Mouse (Mus musculus) activated CD4-positive, CD25-positive, alpha-beta regulatory T cell, adult 4 months (primary cell): ENCODE data around the gene Kcnt1. TPM values are rescaled to one million over a fixed set of nuclear protein-coding genes. Genes with fewer than 3 reads are reported as not detected.

Source experiments
- ATAC-seq: one replicate; pipeline ENCODE4 v1.8.0; 2017
- polyA plus RNA-seq, 2 experiments: library from polyadenylated mRNA; unstranded; fragments of 100-300 nt; shearing (Covaris generic); gene quantifications; one replicate each; pipeline ENCODE4 v1.2.1; 2017

Gene Kcnt1
- polyA plus RNA-seq, 2 experiments from 2014 or later, result 0.34 TPM; not detected in 1

GRCm38 (mm10) chr2:25878516-25878915, 15.0 kb downstream of the Kcnt1 start:
- no peak for ATAC-seq

GRCm38 (mm10) chr2:25879061-25879460, 15.5 kb downstream of the Kcnt1 start:
- ATAC-seq, result no peak

DNA sequence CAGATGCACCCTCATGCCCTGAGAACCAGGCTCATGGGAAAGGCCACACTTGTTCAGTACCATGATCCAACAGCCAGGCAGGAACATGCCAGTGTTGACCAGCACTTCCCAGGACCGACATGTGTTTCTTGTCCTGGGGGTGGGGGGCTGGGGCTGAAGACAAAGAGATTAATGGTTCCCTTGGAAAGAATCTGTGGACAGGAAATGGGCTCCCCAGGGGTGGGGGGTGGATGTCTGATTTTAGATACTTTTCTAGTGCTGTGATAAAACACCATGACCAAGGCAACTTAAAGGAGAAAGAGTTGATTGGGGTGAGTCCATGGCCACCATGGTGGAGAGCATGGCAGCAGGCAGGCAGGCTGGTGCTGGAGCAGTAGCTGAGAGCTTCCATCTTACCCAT, 18.7 kb downstream of the Kcnt1 start:
- ATAC-seq, result no peak

GRCm38 (mm10) chr2:25884756-25885155, 21.2 kb downstream of the Kcnt1 start:
- no peak for ATAC-seq

- ATAC-seq, result no peak
These were observed 23.7 kb downstream of the Kcnt1 start for GRCm38 (mm10) chr2:25887226-25887625.

GRCm38 (mm10) chr2:25888144-25888543, 24.6 kb downstream of the Kcnt1 start:
- ATAC-seq, result no peak

DNA sequence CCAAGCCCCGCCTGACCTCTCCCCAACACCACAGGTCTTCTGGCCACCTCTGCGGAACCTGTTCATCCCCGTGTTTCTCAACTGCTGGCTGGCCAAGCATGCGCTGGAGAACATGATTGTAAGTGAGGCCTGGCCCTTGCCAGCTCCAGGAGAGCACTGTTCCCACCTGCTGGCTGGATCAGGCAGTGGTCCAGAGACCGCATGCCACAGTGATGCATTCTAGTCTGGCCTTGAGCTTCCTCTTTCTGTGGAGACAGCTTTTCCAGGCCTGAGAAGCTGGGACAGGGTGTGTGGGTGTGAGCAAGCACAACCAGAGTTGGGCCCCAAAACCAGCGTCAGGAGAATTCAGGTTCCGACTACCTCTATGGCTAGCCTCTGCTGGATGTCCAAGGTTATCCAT, 28.9 kb downstream of the Kcnt1 start:
- ATAC-seq, result no peak

DNA sequence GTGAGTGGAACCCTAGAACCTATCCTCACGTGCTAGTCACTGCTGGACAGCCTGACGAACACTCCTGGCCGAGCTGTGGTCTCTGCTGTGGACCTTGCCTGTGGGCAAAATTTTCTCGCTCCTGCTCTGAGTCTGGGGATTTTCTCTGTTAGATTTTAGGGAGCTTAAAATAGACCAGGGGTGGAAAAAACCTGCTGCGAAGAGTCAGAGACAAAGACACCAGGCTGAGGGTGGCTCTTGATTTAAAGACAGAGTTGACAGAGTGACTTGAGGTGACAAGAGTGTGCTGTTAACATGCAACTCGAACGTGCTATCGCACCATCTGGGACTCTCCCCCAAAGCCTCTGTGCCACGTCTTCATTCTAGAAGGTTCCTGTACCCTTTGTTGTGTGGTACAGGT, 35.4 kb downstream of the Kcnt1 start:
- ATAC-seq, result no peak

DNA sequence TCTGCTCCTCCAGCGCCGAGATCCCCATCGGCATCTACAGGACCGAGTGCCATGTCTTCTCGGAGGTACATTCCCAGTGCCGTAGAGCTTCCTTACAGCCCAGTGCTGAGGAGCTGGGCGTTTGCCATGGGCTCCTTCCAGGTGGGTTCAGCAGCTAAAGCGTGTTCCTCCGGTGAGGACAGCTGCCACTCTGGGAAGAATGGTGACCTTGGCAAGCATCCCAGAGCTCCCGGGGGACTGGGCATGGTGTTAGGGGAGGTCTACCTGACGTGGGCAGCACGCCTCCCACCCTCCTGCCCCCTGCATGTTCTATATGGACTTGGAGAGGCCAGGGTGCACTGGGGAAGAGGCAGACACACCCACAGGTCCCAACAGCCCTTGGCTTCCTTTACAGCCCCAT, 46.3 kb downstream of the Kcnt1 start:
- ATAC-seq, result no peak

GRCm38 (mm10) chr2:25913247-25913646, 49.7 kb downstream of the Kcnt1 start:
- peak; percentile 92 for ATAC-seq

DNA sequence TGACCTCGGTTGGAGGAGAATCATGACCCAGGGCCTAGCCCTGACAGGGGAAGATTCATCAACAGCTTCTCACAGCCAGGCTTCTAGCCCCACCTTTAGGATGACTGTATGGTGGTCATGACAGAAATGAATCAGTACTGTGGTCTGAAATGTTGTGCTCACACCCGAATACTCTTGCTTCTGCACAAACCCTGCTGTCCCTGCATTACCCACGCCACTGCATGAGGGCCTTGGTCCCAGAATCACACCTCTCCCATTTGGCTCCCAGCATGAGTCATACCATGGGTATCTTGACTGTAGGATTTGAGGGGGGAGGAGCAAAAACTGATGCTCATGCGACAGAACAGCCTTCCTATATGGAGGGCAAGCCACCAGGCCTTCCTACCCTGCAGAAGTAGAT, 50.7 kb downstream of the Kcnt1 start:
- ATAC-seq, result no peak

GRCm38 (mm10) chr2:25914821-25915220, 51.3 kb downstream of the Kcnt1 start:
- no peak for ATAC-seq

GRCm38 (mm10) chr2:25918408-25918807, 54.9 kb downstream of the Kcnt1 start:
- ATAC-seq, result no peak

DNA sequence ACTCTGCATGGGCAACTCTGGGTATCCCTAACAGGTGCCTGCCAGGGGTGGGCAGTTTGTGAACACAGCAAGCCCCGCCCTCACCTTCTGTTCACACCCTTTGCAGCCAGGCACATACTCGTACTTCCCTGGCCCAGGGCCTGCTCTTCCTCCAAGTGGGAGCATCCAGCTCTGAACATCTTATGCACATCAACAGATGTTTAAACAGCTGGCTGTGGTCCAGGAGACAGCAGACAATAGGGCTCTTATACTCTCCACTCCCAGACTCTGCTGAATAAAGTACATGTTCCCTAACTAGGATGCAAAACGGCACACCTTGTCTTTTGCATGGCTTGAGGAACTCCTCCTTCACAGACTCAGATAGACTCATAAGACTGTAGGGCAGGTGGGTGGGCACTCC, 56.4 kb downstream of the Kcnt1 start:
- no peak for ATAC-seq

DNA sequence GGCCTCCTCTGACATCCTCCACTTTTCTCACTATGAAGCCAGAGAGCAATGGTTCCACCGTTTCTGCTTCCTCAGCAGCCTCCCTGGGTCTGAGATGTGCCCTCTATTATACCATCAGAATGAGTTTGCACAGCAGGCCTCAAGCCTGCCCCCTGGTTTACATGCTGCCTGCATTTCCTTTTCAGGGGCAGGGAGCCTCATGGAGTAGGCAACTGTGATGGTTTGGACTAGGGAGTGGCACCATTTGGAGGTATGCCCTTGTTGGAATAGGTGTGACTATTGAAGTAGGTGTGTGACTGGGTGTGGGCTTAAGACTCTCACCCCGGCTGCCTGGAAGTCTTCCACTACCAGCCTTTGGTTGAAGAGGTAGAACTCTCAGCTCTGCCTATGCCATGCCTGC, 60.3 kb downstream of the Kcnt1 start:
- no peak for ATAC-seq

DNA sequence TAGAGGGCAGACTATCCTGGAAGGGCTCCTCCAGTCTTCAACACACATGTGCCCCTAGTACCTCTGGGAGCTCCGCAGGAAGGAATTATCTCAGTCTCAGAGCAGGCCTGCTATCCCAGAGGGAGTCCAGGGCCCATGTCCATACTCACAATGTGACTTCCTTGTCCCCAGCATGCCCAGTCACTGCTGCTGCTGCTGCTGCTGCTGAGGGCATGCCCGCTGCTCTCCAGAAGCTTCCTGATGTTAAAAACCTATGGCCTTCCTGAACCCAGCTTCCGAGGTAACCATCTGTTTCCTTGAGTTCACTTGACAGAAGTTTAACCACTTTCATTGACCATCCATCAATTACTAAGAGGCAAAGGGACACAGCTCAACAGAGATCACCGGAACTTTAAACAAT, 61.4 kb downstream of the Kcnt1 start:
- ATAC-seq, result no peak

DNA sequence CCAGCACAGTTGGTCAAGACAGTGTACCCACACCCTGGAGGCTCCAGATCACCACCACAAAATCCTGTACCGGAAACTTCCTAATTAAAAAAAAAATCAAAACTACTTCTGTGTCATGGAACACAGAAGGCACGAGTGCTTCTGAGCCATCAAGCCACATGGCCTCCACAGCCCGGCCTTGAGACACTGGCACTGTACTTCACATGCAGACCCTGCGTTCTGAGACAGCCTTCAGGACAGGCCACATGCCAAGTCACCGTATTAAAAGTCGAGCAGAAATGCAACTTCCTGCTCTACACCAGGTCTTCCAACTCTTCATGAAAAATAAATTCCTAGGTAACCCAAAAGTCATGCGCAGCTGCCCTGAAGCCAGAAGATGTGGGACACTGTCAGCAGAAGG, 64.3 kb downstream of the Kcnt1 start:
- no peak for ATAC-seq

- no peak for ATAC-seq
These were observed 67.8 kb downstream of the Kcnt1 start for GRCm38 (mm10) chr2:25931249-25931859.

DNA sequence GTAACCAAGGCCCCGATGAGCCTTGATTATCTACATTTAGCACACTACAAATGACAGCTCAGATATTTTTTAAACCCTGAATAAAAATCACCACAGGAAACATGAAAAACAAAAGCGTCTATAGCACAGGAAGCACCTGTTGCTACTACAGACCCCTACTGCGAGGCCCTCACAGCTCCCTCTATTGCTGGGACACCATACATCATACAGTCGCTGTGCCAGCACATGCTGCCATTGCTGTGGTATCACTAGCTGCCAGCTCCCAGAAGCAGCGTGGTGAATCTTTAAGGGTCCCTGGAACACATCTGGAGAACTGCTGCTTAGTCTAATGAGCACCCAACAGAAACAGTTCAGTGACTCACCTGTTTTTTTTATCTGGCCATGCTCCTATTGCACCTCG, 77.0 kb downstream of the Kcnt1 start:
- no peak for ATAC-seq

DNA sequence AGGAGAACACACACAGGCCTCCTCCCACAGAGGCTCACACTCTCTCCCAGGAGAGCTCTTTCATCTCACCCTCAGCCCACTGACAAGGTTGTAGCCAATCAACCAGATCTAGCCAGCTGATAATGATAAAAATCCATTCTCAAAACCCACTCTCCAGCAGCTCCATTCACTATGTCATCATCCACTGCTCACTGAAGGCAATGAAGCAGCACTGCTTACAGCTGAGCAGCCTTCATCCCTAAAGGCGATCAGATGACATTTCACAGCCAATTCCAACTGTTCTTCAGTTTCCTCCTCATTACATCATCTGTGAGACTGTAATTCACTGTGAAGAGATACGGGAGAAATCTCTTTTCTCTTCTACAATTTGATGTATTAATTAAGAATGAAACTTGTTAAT, 80.3 kb downstream of the Kcnt1 start:
- no peak for ATAC-seq

DNA sequence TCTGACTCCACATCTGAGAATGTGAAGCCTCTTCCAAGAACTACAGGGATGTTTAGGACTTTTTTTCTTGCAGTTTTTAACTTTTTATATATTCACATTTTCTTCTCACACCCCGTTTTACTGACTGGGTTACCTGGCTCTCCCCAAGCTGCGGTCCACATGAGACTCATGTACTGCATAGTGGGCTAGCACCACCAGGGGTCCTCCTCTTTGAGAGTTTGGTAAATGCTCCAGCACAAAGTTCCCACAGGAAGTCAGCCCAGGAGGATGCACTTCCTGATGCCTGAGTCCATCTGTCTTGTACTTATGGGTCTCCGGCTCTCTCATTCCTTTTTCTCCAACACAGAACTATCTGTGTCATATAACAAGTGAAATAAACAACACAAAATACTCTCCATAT, 84.4 kb downstream of the Kcnt1 start:
- ATAC-seq, result no peak

GRCm38 (mm10) chr2:25949291-25949690, 85.8 kb downstream of the Kcnt1 start:
- ATAC-seq, result no peak
